Mouse (Mus musculus): ENCODE measurements at regions not wholly inside any gene's neighbourhood (a gene's known extent, or its start where the extent isn't known, plus 50 kb on each side); places are given as distances from the start of the nearest gene placed in this dataset.

DNA sequence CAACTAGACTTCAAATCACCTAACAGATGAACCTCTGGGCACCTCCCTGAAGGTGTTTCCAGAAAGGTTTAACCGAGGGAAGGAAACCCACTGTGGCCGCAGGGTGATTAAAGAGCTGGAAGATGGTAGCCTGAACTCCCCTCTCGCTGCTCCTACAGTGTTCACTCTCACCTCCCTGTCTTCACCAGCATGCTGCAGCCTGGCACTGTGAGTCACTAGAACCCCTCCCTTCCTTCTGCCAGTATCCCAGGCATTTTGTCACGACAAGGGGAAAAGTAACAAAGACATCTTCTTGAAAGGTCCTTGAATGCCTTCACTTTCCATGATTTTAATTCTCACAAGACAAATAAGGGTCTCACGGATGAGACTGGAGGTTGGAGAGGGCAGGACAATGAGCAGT is 471.1 kb downstream of the Nuf2 start:
- TF ChIP-seq EP300 (IDR thresholded peaks at IDR 0.05) (no peak), CTCF (IDR thresholded peaks at IDR 0.05) (no peak)
